Mouse (Mus musculus): Measurements from ENCODE around the gene Birc7.

The Birc7 gene

GRCm38 (mm10) chr2:180928723-180929122 is at the start of gene Birc7:
Birc7 (plus strand) TSS chr2:180929023.
- DNase-seq (ENCODE audit: low spot score in 2 of 2) = no peak

GRCm38 (mm10) chr2:180879365-180880067 is 49.3 kb upstream of the Birc7 start:
- peak in 1 of 2 experiments; percentile 69 for DNase-seq (ENCODE audit: low spot score in 2 of 2)

- DNase-seq (ENCODE audit: low spot score in 2 of 2) = no peak
Observed at GRCm38 (mm10) chr2:180881281-180881680, 47.5 kb upstream of the Birc7 start.

GRCm38 (mm10) chr2:180885270-180885669 is 43.6 kb upstream of the Birc7 start:
- DNase-seq (ENCODE audit: low spot score in 2 of 2) = no peak

- DNase-seq (ENCODE audit: low spot score in 2 of 2) = no peak
Observed at GRCm38 (mm10) chr2:180889271-180889920, 39.4 kb upstream of the Birc7 start.

- DNase-seq (ENCODE audit: low spot score in 2 of 2) = no peak
Observed at GRCm38 (mm10) chr2:180889921-180890280, 38.9 kb upstream of the Birc7 start.

- no peak for DNase-seq (ENCODE audit: low spot score in 2 of 2)
Observed at GRCm38 (mm10) chr2:180890422-180891074, 38.3 kb upstream of the Birc7 start.

GRCm38 (mm10) chr2:180891075-180891834 is 37.6 kb upstream of the Birc7 start:
- DNase-seq (ENCODE audit: low spot score in 2 of 2) = peak in 1 of 2 experiments; percentile 83

- DNase-seq (ENCODE audit: low spot score in 2 of 2) = no peak
Observed at GRCm38 (mm10) chr2:180891835-180892323, 36.9 kb upstream of the Birc7 start.

GRCm38 (mm10) chr2:180892841-180893521 is 35.8 kb upstream of the Birc7 start:
- peak; percentile 87 to 92 for DNase-seq (ENCODE audit: low spot score in 2 of 2)

GRCm38 (mm10) chr2:180893537-180894028 is 35.2 kb upstream of the Birc7 start:
- DNase-seq (ENCODE audit: low spot score in 2 of 2) = peak in 1 of 2 experiments; percentile 38

- DNase-seq (ENCODE audit: low spot score in 2 of 2) = peak in 1 of 2 experiments; percentile 27
Observed at GRCm38 (mm10) chr2:180894029-180894623, 34.7 kb upstream of the Birc7 start.

GRCm38 (mm10) chr2:180894734-180895133 is 34.1 kb upstream of the Birc7 start:
- peak; percentile 89 to 93 for DNase-seq (ENCODE audit: low spot score in 2 of 2)

GRCm38 (mm10) chr2:180895321-180895720 is 33.5 kb upstream of the Birc7 start:
- peak in 1 of 2 experiments; percentile 37 for DNase-seq (ENCODE audit: low spot score in 2 of 2)

- peak in 1 of 2 experiments; percentile 44 for DNase-seq (ENCODE audit: low spot score in 2 of 2)
Observed at GRCm38 (mm10) chr2:180895837-180896525, 32.8 kb upstream of the Birc7 start.

- DNase-seq (ENCODE audit: low spot score in 2 of 2) = peak in 1 of 2 experiments; percentile 60
Observed at GRCm38 (mm10) chr2:180896819-180897625, 31.8 kb upstream of the Birc7 start.

GRCm38 (mm10) chr2:180897857-180898256 is 31.0 kb upstream of the Birc7 start:
- DNase-seq (ENCODE audit: low spot score in 2 of 2) = peak in 1 of 2 experiments; percentile 32

- DNase-seq (ENCODE audit: low spot score in 2 of 2) = peak in 1 of 2 experiments; percentile 47
Observed at GRCm38 (mm10) chr2:180902086-180902485, 26.7 kb upstream of the Birc7 start.
